Mouse (Mus musculus) hindbrain, embryonic 11.5 days (tissue): ENCODE data around the gene Mast2. TPM values are rescaled to one million over a fixed set of nuclear protein-coding genes. Genes with fewer than 3 reads are reported as not detected.

Experiments
- polyA plus RNA-seq: library from polyadenylated mRNA; unstranded; fragments of >200 nt; fragmentation: Nextera tagmentation; extraction: Ambion mirVana; gene quantifications from 2 replicates; pipeline ENCODE4 v1.2.1, GENCODE M21; 2014

The Mast2 gene
- polyA plus RNA-seq, 1 experiment from 2014 or later: 59.0 TPM

Other genes starting within 250 kb of the Mast2 start
- 75.9 and 103 TPM in 2 replicates for gene Pik3r3, start 242.6 kb downstream of the Mast2 start, polyA plus RNA-seq
- 5.5 and 5.6 TPM in 2 replicates for gene Ipp, start 43.4 kb upstream of the Mast2 start, polyA plus RNA-seq
- 34.5 and 38.1 TPM in 2 replicates for gene Tmem69, start 91.8 kb upstream of the Mast2 start, polyA plus RNA-seq
- 35.9 and 36.0 TPM in 2 replicates for gene Gpbp1l1, start 93.5 kb upstream of the Mast2 start, polyA plus RNA-seq
- gene Ccdc17, start 132.5 kb upstream of the Mast2 start, polyA plus RNA-seq: 2.8 and 2.9 TPM in 2 replicates
- 270 and 283 TPM in 2 replicates for gene Nasp, start 163.8 kb upstream of the Mast2 start, polyA plus RNA-seq
- gene Akr1a1, start 187.5 kb upstream of the Mast2 start, polyA plus RNA-seq: 600 and 609 TPM in 2 replicates
- 985 and 989 TPM in 2 replicates for gene Prdx1, start 221.4 kb upstream of the Mast2 start, polyA plus RNA-seq
- 23.3 and 30.9 TPM in 2 replicates for gene Mmachc, start 244.2 kb upstream of the Mast2 start, polyA plus RNA-seq
- gene Ccdc163, start 244.3 kb upstream of the Mast2 start, polyA plus RNA-seq: 28.5 and 34.1 TPM in 2 replicates